Mouse (Mus musculus) layer of hippocampus, adult 9-11 months (tissue): ENCODE measurements around the gene 1700020L24Rik.

Experiments
- DNase-seq: peaks from one replicate; pipeline ENCODE4 v3.0.0; 2022

Gene 1700020L24Rik

GRCm38 (mm10) chr11:83473235-83474016 lies 35.9 kb downstream of the 1700020L24Rik start:
- DNase-seq: no peak
